Mouse (Mus musculus): ENCODE data around the gene Slc51b. TPM values are rescaled to one million over a fixed set of nuclear protein-coding genes. Genes with fewer than 3 reads are reported as not detected.

Gene Slc51b
- total and polyA plus RNA-seq, 3 experiments: not detected

DNA sequence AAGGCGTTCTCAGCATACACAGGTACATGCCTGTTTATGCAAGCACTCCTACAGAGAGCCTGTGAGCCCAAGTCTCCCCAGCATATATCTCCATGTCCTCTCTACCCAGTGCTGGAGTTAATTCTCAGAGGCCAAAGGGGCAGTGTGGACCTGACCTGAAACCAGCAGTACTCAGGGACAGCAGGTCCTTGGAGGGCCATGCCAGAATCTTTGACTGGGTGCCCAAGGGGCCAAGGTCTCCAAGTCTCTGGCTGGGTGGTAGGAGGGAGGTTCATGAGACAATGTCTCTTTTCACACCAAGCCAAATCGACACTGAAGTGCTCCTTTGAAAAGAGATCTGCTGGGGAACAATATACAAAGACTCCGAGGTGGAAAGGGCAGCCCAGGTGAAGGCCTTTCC, 14.9 kb downstream of the Slc51b start:
- H3K9me3 ChIP-seq (replicated peaks; ENCODE audit: low read length): no peaks in the 10 kb centered on the region
- no peaks in the 10 kb centered on the region for H3K79me2 ChIP-seq (replicated peaks; ENCODE audit: control insufficient read depth, extremely low read depth, insufficient read depth, poor library complexity, severe bottlenecking)
- dilution Hi-C loops (cut with MboI; ENCODE audit: extremely low pct_ligation_motif_present, extremely low pct_unique_long_range_greater_than_20kb, low sequenced_read_pairs): no loop called here
- in situ Hi-C loops (cut with MboI; ENCODE audit: low pct_ligation_motif_present, low pct_unique_long_range_greater_than_20kb, low sequenced_read_pairs): no loop called here
- H3K4me1 ChIP-seq (ENCODE audit: control insufficient read depth in 1 of 2, insufficient read depth in 2 of 2): no peaks in the 10 kb centered on the region; a peak in 1 of 4 replicates
- no peak overlapping the region for H3K4me3 ChIP-seq (replicated peaks in 1 of 3; ENCODE audit: low read depth in 2 of 3, low read length in 2 of 3, poor library complexity in 1 of 3)
- TF ChIP-seq CHD2 (IDR thresholded peaks at IDR 0.05; ENCODE audit: low read length) (no peak), POLR2AphosphoS2 (IDR thresholded peaks at IDR 0.05; ENCODE audit: low read depth, low read length) (no peak), NELFE (IDR thresholded peaks at IDR 0.05; ENCODE audit: low read depth, low read length) (no peak), EP300 (IDR thresholded peaks at IDR 0.05; ENCODE audit: low read length) (no peak), MXI1 (IDR thresholded peaks at IDR 0.05; ENCODE audit: low read depth, low read length) (no peak), MAZ (IDR thresholded peaks at IDR 0.05; ENCODE audit: low read depth, low read length) (no peak), MAX (IDR thresholded peaks at IDR 0.05; ENCODE audit: low read length) (no peak), BHLHE40 (IDR thresholded peaks at IDR 0.05; ENCODE audit: low read depth, low read length) (no peak), TCF12 (IDR thresholded peaks at IDR 0.05; ENCODE audit: low read depth, low read length) (no peak), USF1 (IDR thresholded peaks at IDR 0.05; ENCODE audit: low read depth, low read length) (no peak), MAFK (IDR thresholded peaks at IDR 0.05; ENCODE audit: insufficient replicate concordance, low read length) (no peak), IRF4 (IDR thresholded peaks at IDR 0.05; ENCODE audit: low read depth, low read length) (no peak), JUN (IDR thresholded peaks at IDR 0.05; ENCODE audit: insufficient read depth, low read depth, low read length) (no peak), PAX5 (IDR thresholded peaks at IDR 0.05; ENCODE audit: low read length) (no peak), SIN3A (IDR thresholded peaks at IDR 0.05; ENCODE audit: low read length) (no peak), ZKSCAN1 (IDR thresholded peaks at IDR 0.05; ENCODE audit: borderline replicate concordance, low read depth, low read length) (no peak), RAD21 (IDR thresholded peaks at IDR 0.05; ENCODE audit: low read depth, low read length) (no peak), CHD1 (IDR thresholded peaks at IDR 0.05; ENCODE audit: low read depth, low read length) (no peak), ELF1 (IDR thresholded peaks at IDR 0.05; ENCODE audit: low read depth, low read length) (no peak), ZMIZ1 (IDR thresholded peaks at IDR 0.05; ENCODE audit: low read depth, low read length) (no peak)
- H3K27ac ChIP-seq (ENCODE audit: insufficient read depth, low read depth): no peak overlapping the region
- no peaks in the 10 kb centered on the region for H3K36me3 ChIP-seq (replicated peaks in 1 of 2; ENCODE audit: control insufficient read depth in 1 of 2, insufficient read depth in 1 of 2, low read length in 1 of 2)
- no peak overlapping the region for H3K4me2 ChIP-seq (ENCODE audit: insufficient read depth, low read depth, poor library complexity, severe bottlenecking)
- H3K27me3 ChIP-seq (replicated peaks): peaks cover 2% of the 10 kb centered on the region
- no peak for DNase-seq (ENCODE audit: extremely low read depth)
- no peak overlapping the region for H3K9ac ChIP-seq (ENCODE audit: insufficient read depth, low read depth)

DNA sequence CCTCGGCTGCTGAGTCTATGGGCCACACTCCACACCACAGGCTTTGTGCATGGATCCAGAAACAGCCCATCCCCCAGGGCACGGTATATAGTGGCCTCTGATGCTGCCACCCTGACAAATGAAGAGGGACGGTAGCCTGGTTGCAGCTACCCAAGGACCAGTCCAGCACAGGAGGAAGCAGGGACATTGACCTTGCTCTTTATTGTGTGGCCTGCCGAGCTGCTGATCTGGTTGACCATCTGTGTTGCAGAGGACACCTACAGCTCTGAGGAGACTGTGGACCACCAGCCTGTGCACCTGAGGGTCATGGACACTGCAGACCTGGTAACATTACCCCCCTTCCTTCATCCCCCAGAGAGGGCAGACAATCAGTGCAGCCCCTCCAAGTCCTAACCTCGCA, 15.4 kb downstream of the Slc51b start:
- Histone ChIP-seq H3K36me3 (replicated peaks in 1 of 2; ENCODE audit: control insufficient read depth in 1 of 2, insufficient read depth in 1 of 2, low read length in 1 of 2) (no peaks in the 10 kb centered on the region), H3K27me3 (replicated peaks) (peaks cover 2% of the 10 kb centered on the region), H3K79me2 (replicated peaks; ENCODE audit: control insufficient read depth, extremely low read depth, insufficient read depth, poor library complexity, severe bottlenecking) (no peaks in the 10 kb centered on the region), H3K9ac (ENCODE audit: insufficient read depth, low read depth) (no peak overlapping the region), H3K9me3 (replicated peaks; ENCODE audit: low read length) (no peaks in the 10 kb centered on the region), H3K4me3 (replicated peaks in 1 of 3; ENCODE audit: low read depth in 2 of 3, low read length in 2 of 3, poor library complexity in 1 of 3) (no peak overlapping the region), H3K27ac (ENCODE audit: insufficient read depth, low read depth) (no peak overlapping the region), H3K4me2 (ENCODE audit: insufficient read depth, low read depth, poor library complexity, severe bottlenecking) (no peak overlapping the region), H3K4me1 (ENCODE audit: control insufficient read depth in 1 of 2, insufficient read depth in 2 of 2) (no peaks in the 10 kb centered on the region)
- TF ChIP-seq NRF1 (IDR thresholded peaks at IDR 0.05; ENCODE audit: low read depth, low read length) (no peak), MAX (IDR thresholded peaks at IDR 0.05; ENCODE audit: low read length) (no peak), MXI1 (IDR thresholded peaks at IDR 0.05; ENCODE audit: low read depth, low read length) (no peak), IRF4 (IDR thresholded peaks at IDR 0.05; ENCODE audit: low read depth, low read length) (no peak), POLR2AphosphoS2 (IDR thresholded peaks at IDR 0.05; ENCODE audit: low read depth, low read length) (no peak), ZNF384 (IDR thresholded peaks at IDR 0.05; ENCODE audit: low read depth, low read length) (no peak), TBP (conservative IDR thresholded peaks at IDR 0.05; ENCODE audit: low read depth, low read length) (no peak), ETS1 (conservative IDR thresholded peaks at IDR 0.05; ENCODE audit: low read depth, low read length) (no peak), SIN3A (IDR thresholded peaks at IDR 0.05; ENCODE audit: low read length) (no peak), MEF2A (IDR thresholded peaks at IDR 0.05; ENCODE audit: borderline replicate concordance, low read depth, low read length) (no peak)
- dilution Hi-C loops (cut with MboI; ENCODE audit: extremely low pct_ligation_motif_present, extremely low pct_unique_long_range_greater_than_20kb, low sequenced_read_pairs): no loop called here
- DNase-seq (ENCODE audit: extremely low read depth): no peak
- in situ Hi-C loops (cut with MboI; ENCODE audit: low pct_ligation_motif_present, low pct_unique_long_range_greater_than_20kb, low sequenced_read_pairs): no loop called here
